Mouse (Mus musculus) midbrain, embryonic 14.5 days (tissue): ENCODE measurements around the gene Dnajb1. TPM values are rescaled to one million over a fixed set of nuclear protein-coding genes. Genes with fewer than 3 reads are reported as not detected.
"Not testable (repeated sequence)": the region's sequence is repeated elsewhere in the genome, so short reads cannot be mapped to it uniquely, and the experiment has no call there.

ENCODE experiments used
- ATAC-seq: fragments of 200-750 bp; cut with Nextera tagmentation; 2 replicates; pipeline ENCODE4 v1.8.0; 2017; ENCODE audit warnings: moderate number of reproducible peaks, moderate library complexity; ENCODE audit not compliant: low FRiP score, low TSS enrichment
- DNase-seq: peaks from one replicate; pipeline ENCODE4 v3.0.0-alpha.2; 2015
- H3K27ac ChIP-seq: fragments of 300-500 bp; sonication (generic); replicated peaks from 2 replicates; pipeline ENCODE4 v1.5.1; 2014; ENCODE audit warnings: mild to moderate bottlenecking, low read depth, low read length, moderate library complexity
- H3K27me3 ChIP-seq: fragments of 300-500 bp; sonication (generic); 2 replicates; pipeline ENCODE4 v1.6.1; 2014; ENCODE audit warnings: low read length, control low read depth, mixed read lengths; ENCODE audit not compliant: control insufficient read depth, insufficient read depth
- H3K36me3 ChIP-seq: fragments of 300-500 bp; sonication (generic); 2 replicates; pipeline ENCODE4 v1.6.1; 2014; ENCODE audit warnings: low read length, control low read depth; ENCODE audit not compliant: control insufficient read depth, insufficient read depth
- H3K4me1 ChIP-seq: fragments of 300-500 bp; sonication (generic); 2 replicates; pipeline ENCODE4 v1.6.1; 2014; ENCODE audit warnings: mild to moderate bottlenecking, antibody characterized with exemption, low read length, control low read depth; ENCODE audit not compliant: control insufficient read depth, insufficient read depth
- H3K4me2 ChIP-seq: fragments of 300-500 bp; sonication (generic); 2 replicates; pipeline ENCODE4 v1.6.1; 2014; ENCODE audit warnings: mild to moderate bottlenecking, low read length, moderate library complexity
- H3K4me3 ChIP-seq: fragments of 300-500 bp; sonication (generic); replicated peaks from 2 replicates; pipeline ENCODE4 v1.5.1; 2014; ENCODE audit warnings: low read depth, low read length
- H3K9ac ChIP-seq: fragments of 300-500 bp; sonication (generic); replicated peaks from 2 replicates; pipeline ENCODE4 v1.6.1; 2014; ENCODE audit warnings: mild to moderate bottlenecking, low read length, moderate library complexity
- H3K9me3 ChIP-seq: fragments of 300-500 bp; sonication (generic); 2 replicates; pipeline ENCODE4 v1.6.1; 2016; ENCODE audit warnings: low read length, control low read depth, mixed read lengths; ENCODE audit not compliant: control insufficient read depth
- WGBS: fragments of 180-500 bp; shearing (Covaris S2); extraction: QIAGEN DNeasy Blood & Tissue Kit; methylation state at CpG from one replicate; pipeline ENCODE4 v1.1.7; 2014; 5-methylcytosine and 5-hydroxymethylcytosine counted together
- polyA plus RNA-seq: library from polyadenylated mRNA; unstranded; fragments of >200 nt; fragmentation: Nextera tagmentation; extraction: Ambion mirVana; gene quantifications from 2 replicates; pipeline ENCODE4 v1.2.1, GENCODE M21; 2014

Dnajb1 gene
- polyA plus RNA-seq, 1 experiment from 2014 or later = 46.2 TPM

DNA sequence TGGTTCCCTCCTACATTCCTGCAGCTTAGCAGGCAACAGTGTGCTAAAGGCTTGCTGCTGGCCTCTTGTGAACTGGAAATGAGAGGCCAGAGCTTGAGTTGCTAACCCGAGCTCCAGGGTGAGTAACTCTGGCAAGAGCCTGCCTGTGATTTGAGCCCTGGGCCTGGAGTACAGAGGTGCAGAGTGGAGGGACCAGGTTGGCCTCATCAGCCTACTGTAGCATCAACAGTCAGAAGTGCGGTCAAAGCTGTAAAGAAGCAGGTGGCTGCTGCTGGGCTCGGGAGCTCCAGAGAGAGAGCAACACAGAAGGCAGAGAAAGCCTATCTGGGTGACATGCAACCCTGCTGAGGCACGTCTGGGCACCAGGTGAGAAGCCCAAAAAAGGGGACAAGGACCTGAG is 38.8 kb upstream of the Dnajb1 start:
- peaks cover 44% of the 10 kb centered on the region for H3K36me3 ChIP-seq
- peaks cover 6% of the 10 kb centered on the region for H3K4me1 ChIP-seq
- no peaks in the 10 kb centered on the region for H3K27me3 ChIP-seq
- no peak overlapping the region for H3K4me3 ChIP-seq
- no peak for ATAC-seq
- WGBS = 80% methylated on average over 4 of the region's 4 CpGs
- DNase-seq = no peak
- H3K9me3 ChIP-seq = no peaks in the 10 kb centered on the region
- H3K9ac ChIP-seq = no peak overlapping the region
- no peak overlapping the region for H3K27ac ChIP-seq
- H3K4me2 ChIP-seq = no peak overlapping the region

DNA sequence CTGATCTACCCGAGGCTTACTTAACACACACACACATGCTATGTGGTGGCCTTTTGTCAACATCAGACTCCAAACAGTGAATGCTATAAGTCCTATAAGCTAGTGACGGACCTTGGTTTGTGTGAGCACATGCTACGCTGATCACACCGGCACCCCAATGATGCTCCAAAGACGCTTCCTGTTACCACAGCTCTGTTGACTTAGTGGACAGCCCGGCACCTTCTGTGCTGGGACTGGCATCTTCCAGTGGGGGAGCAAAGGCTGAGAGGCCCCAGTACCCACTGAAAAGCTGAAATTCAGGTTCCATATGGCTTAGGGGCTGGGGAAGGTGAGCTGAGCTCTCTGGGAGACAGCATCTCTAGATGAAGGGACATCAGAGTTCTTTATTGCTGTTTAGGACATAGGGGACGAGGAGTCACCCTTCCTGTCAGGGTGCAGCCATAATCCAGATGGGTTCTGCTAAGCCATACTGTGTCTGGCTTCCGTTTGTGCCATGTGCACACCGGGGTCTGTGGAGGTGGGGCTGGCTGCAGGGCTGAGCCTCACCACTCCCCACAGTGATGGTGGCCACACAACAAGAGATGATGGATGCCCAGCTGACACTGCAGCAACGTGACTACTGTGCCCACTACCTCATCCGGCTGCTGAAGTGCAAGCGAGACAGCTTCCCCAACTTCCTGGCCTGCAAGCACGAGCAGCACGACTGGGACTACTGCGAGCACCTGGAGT is 37.6 kb upstream of the Dnajb1 start:
- peaks cover 8% of the 10 kb centered on the region for H3K4me1 ChIP-seq
- no peak overlapping the region for H3K27ac ChIP-seq
- ATAC-seq (no peak), DNase-seq (no peak)
- H3K36me3 ChIP-seq = peaks cover 50% of the 10 kb centered on the region
- no peak overlapping the region for H3K9ac ChIP-seq
- no peaks in the 10 kb centered on the region for H3K9me3 ChIP-seq
- no peak overlapping the region for H3K4me3 ChIP-seq
- no peak overlapping the region for H3K4me2 ChIP-seq
- WGBS = 89% methylated on average over 15 of the region's 15 CpGs
- no peaks in the 10 kb centered on the region for H3K27me3 ChIP-seq

DNA sequence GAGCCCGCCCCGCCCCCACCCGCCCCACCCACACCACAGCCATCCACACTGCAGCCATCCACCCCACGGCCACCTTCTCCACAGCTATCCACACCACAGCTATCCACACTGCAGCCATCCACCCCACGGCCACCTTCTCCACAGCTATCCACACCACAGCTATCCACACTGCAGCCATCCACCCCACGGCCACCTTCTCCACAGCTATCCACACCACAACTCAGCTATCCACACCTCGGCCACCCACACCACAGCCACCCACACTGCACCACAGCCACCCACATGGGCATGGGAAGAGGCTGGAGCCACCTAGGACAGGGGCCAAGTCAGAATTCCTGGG is 37.0 kb upstream of the Dnajb1 start:
- H3K4me1 ChIP-seq, H3K4me2 ChIP-seq, H3K27me3 ChIP-seq, H3K4me3 ChIP-seq, H3K9me3 ChIP-seq, H3K27ac ChIP-seq, DNase-seq, H3K9ac ChIP-seq, ATAC-seq: not testable (repeated sequence)
- peaks cover 50% of the 10 kb centered on the region for H3K36me3 ChIP-seq
- WGBS = 95% methylated on average over 6 of the region's 7 CpGs

DNA sequence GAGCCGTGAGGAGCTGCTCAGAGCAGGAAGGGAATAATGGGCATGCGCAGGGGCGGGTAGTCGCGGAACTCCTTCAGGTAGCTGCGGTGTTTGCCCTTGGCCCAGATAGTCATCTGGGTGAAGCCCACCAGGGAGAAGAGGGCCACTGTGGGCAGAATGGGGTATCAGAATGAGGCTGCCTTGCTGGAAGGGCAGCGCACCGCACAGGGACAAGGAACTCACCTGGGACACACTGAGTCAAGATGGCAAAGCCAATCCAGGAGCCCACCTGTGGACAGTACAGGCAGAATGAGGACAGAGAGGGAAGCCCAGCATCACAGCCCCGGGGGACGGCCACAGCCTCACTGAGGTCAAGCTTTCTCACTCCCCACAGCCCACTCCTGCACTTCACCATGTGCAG is 36.2 kb upstream of the Dnajb1 start:
- Histone ChIP-seq H3K9me3 (no peaks in the 10 kb centered on the region), H3K27ac (no peak overlapping the region), H3K4me1 (peaks cover 8% of the 10 kb centered on the region), H3K4me3 (no peak overlapping the region), H3K9ac (no peak overlapping the region), H3K4me2 (no peak overlapping the region), H3K27me3 (no peaks in the 10 kb centered on the region), H3K36me3 (peaks cover 50% of the 10 kb centered on the region)
- WGBS = 96% methylated on average over 10 of the region's 10 CpGs
- ATAC-seq (no peak), DNase-seq (no peak)

DNA sequence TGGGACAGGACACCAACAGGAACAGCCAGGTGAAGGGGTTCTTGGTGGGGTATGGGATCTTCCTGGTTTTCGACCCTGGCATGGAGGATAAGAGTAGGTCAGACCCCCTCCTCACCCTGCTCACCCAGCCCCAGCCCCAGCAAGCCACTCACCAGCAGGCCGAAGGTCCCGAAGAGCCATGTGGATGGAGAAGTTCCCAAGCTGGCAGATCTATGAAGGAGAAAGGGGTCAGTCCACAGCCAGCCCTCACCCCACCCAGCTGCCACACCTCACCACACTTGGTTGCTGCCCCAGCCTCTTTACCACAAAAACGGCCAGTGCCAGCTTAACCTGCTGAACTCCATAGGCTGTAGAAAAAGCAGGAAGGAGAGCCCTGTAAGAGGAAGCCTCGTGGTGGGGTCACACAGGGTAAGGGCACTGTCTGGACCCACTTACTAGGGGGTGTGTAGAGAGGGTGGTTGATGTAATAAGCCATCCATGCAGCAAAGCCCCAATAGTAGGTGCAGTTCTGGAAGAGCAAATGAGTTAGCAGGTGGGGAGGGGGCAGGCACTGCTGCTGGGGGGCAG is 35.7 kb upstream of the Dnajb1 start:
- no peak for DNase-seq
- H3K36me3 ChIP-seq = peaks cover 50% of the 10 kb centered on the region
- H3K27ac ChIP-seq = no peak overlapping the region
- H3K9ac ChIP-seq = no peak overlapping the region
- H3K27me3 ChIP-seq = no peaks in the 10 kb centered on the region
- no peak overlapping the region for H3K4me2 ChIP-seq
- H3K4me1 ChIP-seq = peaks cover 8% of the 10 kb centered on the region
- no peak overlapping the region for H3K4me3 ChIP-seq
- no peak for ATAC-seq
- WGBS = 94% methylated on average over 5 of the region's 5 CpGs
- no peaks in the 10 kb centered on the region for H3K9me3 ChIP-seq

DNA sequence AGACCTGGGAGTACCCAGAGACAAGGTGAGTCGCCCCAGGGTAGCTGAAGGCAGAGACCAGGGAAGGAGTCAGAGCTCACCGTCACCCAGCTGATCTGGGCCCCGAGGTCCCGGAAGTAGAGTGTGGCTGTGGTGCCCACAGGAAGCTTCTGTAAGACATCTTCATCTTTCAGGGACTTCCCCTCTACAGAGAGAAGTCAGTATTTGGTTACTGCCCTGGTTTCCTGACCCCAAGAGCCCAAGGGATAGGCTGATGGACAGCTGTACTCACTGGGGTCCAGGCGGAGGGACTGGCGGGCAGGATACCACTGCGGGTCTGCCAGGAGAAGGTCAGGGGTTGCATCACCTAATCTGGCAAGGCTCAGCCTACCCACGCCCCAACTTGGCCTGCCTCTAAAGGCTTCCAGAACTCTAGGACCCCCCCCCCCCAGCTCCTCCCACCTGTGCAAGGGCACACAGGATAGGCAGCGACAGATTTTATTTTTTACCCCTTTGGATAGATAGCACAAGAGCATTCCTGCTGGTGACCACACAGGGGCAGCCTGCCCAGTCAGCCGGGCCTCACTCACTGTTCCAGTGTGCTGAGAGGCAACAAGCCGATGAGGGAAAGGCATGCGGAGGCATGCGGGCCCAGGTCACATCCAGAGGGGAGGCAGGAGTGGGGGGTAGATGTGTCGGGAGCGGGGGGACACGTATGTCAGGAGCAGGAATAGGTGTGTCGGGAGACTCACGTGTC is 34.7 kb upstream of the Dnajb1 start:
- 88% methylated on average over 18 of the region's 18 CpGs for WGBS
- no peak overlapping the region for H3K4me3 ChIP-seq
- no peak overlapping the region for H3K27ac ChIP-seq
- no peaks in the 10 kb centered on the region for H3K27me3 ChIP-seq
- H3K9me3 ChIP-seq = no peaks in the 10 kb centered on the region
- 0 out of 2 replicates have a peak, but pooled peaks cover 5% of the 10 kb centered on the region for H3K4me1 ChIP-seq
- no peak overlapping the region for H3K9ac ChIP-seq
- H3K36me3 ChIP-seq = peaks cover 50% of the 10 kb centered on the region
- no peak overlapping the region for H3K4me2 ChIP-seq
- no peak for DNase-seq
- no peak for ATAC-seq

DNA sequence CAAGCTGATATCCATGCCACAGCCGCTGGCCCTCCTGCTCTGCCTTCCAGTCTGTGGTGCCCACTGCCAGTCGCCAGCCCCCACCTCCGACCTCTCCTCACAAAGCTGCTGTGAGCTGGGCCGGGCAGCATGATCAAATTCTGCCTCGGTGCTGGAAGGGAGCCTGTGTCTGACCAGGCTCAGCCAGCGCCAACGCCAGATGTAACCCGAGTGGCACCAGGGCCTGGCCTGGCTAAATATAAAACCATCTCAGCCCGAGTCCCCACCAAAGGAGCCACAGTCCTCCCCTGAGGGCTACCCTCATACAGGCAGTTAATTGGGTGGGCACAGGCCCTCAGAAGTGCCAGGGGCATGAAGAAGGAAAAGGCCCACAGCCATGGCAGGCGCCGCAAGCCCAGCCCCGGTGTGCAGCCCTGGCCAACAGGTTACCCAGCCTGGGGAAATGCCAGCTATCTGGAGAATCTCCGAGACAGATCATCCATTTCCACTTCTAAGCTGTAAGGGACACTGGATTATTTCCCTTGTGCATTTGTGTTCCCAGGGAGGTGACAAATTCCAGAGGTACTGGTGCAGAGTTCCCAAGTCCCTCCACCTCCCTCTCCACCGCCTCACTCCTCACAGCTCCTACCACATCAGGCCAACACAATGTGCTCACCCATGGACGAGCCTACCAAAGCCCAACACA is 33.2 kb upstream of the Dnajb1 start:
- Histone ChIP-seq H3K4me3 (no peak overlapping the region), H3K4me1 (0 out of 2 replicates have a peak, but pooled peaks cover 7% of the 10 kb centered on the region), H3K36me3 (peaks cover 47% of the 10 kb centered on the region), H3K9me3 (no peaks in the 10 kb centered on the region), H3K4me2 (no peak overlapping the region), H3K9ac (no peak overlapping the region), H3K27me3 (no peaks in the 10 kb centered on the region), H3K27ac (no peak overlapping the region)
- no peak for DNase-seq
- 88% methylated on average over 15 of the region's 15 CpGs for WGBS
- no peak for ATAC-seq

DNA sequence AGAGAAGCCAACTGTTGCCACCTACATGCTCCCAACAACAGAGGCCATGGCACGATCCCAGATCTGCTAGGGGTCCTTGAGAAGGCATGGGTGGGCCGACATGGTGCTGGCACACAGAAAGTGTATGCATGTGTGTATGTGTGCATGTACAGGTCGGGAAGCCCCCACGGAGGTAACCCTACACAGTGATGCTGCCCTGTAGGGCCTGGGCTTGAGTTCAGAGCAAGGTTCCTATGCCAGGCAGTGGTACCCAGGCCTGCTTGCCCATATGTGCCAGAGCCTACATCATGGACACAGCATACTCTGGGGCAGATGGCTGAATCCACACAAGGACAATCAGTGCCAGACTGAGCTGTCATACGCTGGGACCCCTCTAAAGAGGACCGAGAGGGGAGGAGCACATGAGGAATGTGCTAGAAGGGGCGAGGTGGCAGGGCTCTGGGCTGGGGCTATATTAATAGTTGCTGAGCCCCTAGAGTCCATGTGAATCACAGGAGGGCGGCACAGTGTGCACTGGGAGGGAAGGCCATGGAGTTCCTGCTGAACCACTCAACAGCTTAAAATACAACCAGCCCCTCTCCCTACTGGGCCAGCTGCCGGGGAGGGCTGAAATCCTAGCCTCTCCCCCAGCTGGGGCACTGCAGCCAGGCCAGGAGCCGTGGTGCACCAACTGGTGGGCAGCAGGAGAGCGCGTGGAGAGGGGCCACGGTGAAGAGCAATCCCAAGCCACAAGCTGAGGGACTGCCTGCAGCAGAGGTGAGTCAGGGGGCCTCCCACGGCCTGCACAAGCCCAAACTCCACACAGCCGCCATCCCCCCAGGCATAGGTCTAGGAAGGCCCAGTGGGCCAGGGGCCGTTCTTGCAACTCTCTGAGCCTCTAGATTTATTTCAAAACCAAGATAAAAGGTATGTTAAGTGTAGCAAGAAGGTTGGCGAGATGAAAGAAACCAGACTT is 32.2 kb upstream of the Dnajb1 start:
- H3K36me3 ChIP-seq = peaks cover 40% of the 10 kb centered on the region
- 0 out of 2 replicates have a peak overlapping the region, but pooled peaks have one; percentile 8 for H3K27ac ChIP-seq
- no peak overlapping the region for H3K9ac ChIP-seq
- ATAC-seq (no peak), DNase-seq (no peak)
- WGBS = 87% methylated on average over 17 of the region's 17 CpGs
- H3K4me2 ChIP-seq = no peak overlapping the region
- no peaks in the 10 kb centered on the region for H3K9me3 ChIP-seq
- 0 out of 2 replicates have a peak, but pooled peaks cover 7% of the 10 kb centered on the region for H3K4me1 ChIP-seq
- H3K27me3 ChIP-seq = no peaks in the 10 kb centered on the region
- no peak overlapping the region for H3K4me3 ChIP-seq
